Mouse (Mus musculus) embryonic fibroblast, embryonic 13.5 days (primary cell): ENCODE measurements around the gene Treh. TPM values are rescaled to one million over a fixed set of nuclear protein-coding genes. Genes with fewer than 3 reads are reported as not detected.

Experiments used
- H3K27ac ChIP-seq: 2 replicates; pipeline ENCODE4 v1.5.1; 2012; ENCODE audit warnings: low read length, control low read depth, inconsistent platforms; ENCODE audit not compliant: insufficient read depth
- H3K4me1 ChIP-seq: 2 replicates; pipeline ENCODE4 v1.6.1; 2011; ENCODE audit warnings: low read length; ENCODE audit not compliant: control insufficient read depth, insufficient read depth
- H3K4me3 ChIP-seq: 2 replicates; pipeline ENCODE4 v1.5.1; 2011; ENCODE audit warnings: mild to moderate bottlenecking, control low read depth, low read length; ENCODE audit not compliant: insufficient read depth
- CTCF ChIP-seq: IDR thresholded peaks from 2 replicates; pipeline ENCODE4 v1.5.1; 2011; ENCODE audit warnings: mild to moderate bottlenecking, control low read depth, low read length, moderate library complexity, borderline replicate concordance; ENCODE audit not compliant: insufficient read depth
- POLR2A ChIP-seq: IDR thresholded peaks from 2 replicates; pipeline ENCODE4 v1.6.1; 2011; ENCODE audit warnings: low read depth, mild to moderate bottlenecking, control low read depth, low read length, moderate library complexity
- polyA plus RNA-seq: library from polyadenylated mRNA; stranded (reverse); fragments of >200 nt; gene quantifications from 2 replicates; pipeline ENCODE4 v1.2.4, GENCODE M21; 2011; ENCODE audit warnings: low read depth; ENCODE audit not compliant: missing spikeins, insufficient read length

The Treh gene
- polyA plus RNA-seq, 1 experiment, result not detected

- Histone ChIP-seq H3K4me3 (no peak overlapping the region), H3K4me1 (no peaks in the 10 kb centered on the region), H3K27ac (no peak overlapping the region)
- TF ChIP-seq CTCF (no peak), POLR2A (no peak)
These were observed 655 bp upstream of the Treh start for GRCm38 (mm10) chr9:44672291-44672865.

DNA sequence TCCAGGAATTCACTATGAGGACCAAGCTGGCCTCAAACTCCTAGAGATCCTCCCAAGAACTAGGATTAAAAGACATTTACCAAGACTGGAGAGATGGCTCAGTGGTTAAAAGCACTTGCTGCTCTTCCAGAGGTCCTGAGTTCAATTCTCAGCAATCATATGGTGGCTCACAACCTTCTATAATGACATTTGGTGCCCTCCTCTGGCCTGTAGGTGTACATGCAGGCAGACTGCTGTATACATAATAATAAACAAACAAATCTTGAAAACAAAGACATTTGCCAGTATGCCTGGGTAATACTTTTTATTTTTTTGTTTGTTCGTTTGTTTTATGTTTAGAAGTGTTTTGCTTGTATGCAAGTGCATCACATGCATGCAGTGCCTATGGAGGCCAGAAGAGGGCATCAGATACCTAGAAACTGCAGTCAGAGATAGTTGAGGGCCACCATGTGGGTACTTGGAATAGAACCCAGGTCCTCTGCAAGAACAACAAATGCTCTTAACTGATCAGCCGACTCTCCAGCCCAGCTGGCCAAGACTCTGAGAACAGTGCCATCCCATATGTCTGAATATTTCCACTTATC lies 5.3 kb downstream of the Treh start:
- H3K4me1 ChIP-seq, result no peaks in the 10 kb centered on the region
- TF ChIP-seq POLR2A, result no peak
- no peak for TF ChIP-seq CTCF
- H3K4me3 ChIP-seq, result no peak overlapping the region
- no peak overlapping the region for H3K27ac ChIP-seq

DNA sequence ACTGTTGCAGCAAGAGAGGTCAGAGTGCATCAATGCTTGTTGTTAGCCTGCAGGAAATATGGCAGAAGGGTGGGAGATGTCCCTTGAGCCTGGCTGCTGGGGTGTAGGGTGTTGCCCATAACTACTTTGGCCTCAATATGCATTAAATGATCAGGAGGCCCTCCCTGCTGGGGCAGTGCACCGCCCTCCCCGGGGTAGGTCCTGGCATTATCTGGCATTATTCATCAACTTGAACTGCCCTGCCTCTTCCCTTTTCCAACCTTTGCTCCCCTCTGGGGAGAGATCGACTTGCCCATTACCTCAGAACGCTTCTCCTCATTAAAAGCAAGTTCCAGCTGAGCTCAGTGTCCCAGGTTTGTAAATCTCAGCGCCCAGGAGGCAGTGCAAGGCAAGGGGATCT lies 6.5 kb downstream of the Treh start:
- H3K4me1 ChIP-seq, result no peaks in the 10 kb centered on the region
- H3K27ac ChIP-seq, result no peak overlapping the region
- H3K4me3 ChIP-seq, result no peak overlapping the region
- TF ChIP-seq POLR2A (no peak), CTCF (no peak)

GRCm38 (mm10) chr9:44683046-44683445 lies 10.0 kb downstream of the Treh start:
- Histone ChIP-seq H3K4me3 (no peak overlapping the region), H3K4me1 (0 out of 2 replicates have a peak, but pooled peaks cover 2% of the 10 kb centered on the region), H3K27ac (no peak overlapping the region)
- TF ChIP-seq POLR2A (no peak), CTCF (no peak)

DNA sequence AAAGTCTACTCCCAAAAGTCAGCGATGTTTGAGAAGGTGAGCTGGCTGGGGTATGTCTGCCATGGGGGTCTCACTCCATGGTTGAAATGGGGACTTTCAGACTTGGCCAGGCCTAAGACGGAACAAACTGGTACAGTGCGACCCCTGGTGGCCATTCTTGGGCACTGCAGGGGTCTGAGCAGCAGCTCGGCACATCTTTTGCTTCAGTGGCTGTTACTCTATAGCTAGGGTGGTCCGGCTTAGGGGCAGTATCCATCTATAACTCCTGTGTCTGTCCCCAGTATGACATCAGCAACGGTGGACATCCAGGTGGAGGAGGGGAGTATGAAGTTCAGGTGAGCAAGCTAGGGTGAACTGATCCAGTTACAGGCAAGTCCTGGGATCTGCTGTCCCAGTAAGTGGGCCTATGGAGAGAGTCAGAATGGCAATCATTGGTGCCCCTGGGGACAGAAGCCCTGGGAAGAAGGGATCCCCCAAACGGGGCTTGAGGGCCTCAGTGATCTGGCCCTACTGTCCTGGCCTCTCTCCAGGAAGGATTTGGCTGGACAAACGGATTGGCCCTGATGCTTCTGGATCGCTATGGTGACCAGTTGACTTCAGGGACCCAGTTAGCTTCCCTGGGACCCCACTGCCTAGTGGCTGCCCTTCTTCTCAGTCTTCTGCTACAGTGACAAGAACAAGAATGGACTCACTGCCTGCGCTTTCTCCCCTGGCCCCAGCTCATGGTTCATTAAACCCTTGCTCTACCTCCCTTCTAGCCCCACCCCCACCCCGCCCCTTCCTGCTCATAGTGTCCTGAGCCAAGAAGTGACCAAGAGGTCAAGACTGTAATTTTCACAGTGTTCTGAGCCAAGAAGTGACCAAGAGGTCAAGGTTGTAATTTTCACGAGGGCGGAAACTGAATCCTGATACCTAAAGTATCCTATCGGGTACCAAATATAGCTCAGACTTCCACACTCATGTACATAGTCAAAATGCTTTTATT lies 12.6 kb downstream of the Treh start:
- Histone ChIP-seq H3K4me3 (no peak overlapping the region), H3K4me1 (0 out of 2 replicates have a peak, but pooled peaks cover 2% of the 10 kb centered on the region), H3K27ac (no peak overlapping the region)
- TF ChIP-seq POLR2A (no peak), CTCF (peak; percentile 88)

- H3K4me1 ChIP-seq, result 0 out of 2 replicates have a peak, but pooled peaks cover 2% of the 10 kb centered on the region
- no peak for TF ChIP-seq CTCF
- no peak for TF ChIP-seq POLR2A
- H3K27ac ChIP-seq, result no peak overlapping the region
- no peak overlapping the region for H3K4me3 ChIP-seq
These were observed 13.6 kb downstream of the Treh start for GRCm38 (mm10) chr9:44686638-44687037.

GRCm38 (mm10) chr9:44688013-44688412 lies 15.0 kb downstream of the Treh start:
- Histone ChIP-seq H3K4me1 (0 out of 2 replicates have a peak, but pooled peaks cover 2% of the 10 kb centered on the region), H3K4me3 (no peak overlapping the region), H3K27ac (no peak overlapping the region)
- TF ChIP-seq CTCF, result no peak
- no peak for TF ChIP-seq POLR2A

DNA sequence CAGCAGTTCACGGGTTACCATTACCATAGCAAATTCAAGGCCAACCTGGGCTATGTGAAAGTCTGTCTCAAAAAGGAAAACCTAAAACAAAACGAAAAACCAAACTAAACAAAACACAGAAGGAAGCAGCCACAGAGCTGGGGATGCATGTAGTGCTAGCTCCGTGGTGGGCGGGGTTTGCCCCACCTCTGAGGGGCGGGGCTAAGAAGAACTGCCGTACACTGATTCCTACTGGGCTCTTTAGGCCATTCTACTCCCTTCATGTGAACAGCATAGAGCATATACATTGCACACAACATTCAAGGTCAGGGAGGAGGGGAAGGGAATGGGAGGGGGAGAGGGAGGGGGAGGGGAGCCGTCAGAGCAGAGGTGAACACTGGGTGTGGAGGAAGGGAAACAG lies 17.6 kb downstream of the Treh start:
- 0 out of 2 replicates have a peak, but pooled peaks cover 2% of the 10 kb centered on the region for H3K4me1 ChIP-seq
- H3K4me3 ChIP-seq, result no peak overlapping the region
- TF ChIP-seq POLR2A (no peak), CTCF (no peak)
- no peak overlapping the region for H3K27ac ChIP-seq

DNA sequence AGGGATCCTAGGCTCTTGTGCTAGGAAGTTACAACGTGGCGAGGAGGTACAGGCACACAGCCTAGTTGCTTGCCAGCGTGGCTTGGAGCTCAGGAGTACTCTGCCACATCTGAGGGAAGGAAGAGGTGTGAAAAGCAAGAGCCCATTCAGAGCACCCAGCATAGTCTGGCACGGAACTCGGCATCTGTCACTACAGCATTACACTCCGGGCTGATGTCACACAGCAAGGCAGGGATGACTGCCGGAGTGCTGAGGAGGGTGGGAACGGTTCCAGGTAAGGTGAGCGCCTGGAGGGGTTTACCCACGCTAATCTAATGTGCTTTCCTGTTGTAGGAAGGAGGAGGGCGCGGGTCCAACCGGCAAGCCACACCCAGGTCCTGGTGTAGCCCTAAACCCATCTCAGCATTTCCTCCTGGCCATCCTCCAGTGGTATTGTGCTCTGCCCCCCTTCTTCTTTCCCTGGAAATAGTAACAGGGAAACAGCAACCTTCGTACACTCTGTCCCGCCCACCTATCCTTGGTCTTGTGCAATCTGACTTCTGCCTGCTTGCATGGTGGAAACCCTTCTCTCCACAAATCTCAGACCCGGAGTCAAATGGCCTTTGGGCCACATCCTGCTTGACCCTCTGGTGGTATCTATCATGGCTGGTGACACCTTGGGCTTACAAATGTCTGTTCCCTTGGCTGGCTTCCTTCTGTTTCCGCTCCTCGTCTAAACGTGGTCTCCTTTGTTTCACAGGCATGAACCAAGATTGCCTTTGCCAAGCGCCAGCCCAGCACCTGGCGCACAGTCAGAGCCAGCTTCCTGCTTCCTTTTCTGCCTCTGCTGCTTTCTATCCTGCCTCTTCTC lies 18.9 kb downstream of the Treh start:
- TF ChIP-seq POLR2A (no peak), CTCF (no peak)
- H3K27ac ChIP-seq, result no peak overlapping the region
- H3K4me1 ChIP-seq, result no peaks in the 10 kb centered on the region
- no peak overlapping the region for H3K4me3 ChIP-seq

- no peak for TF ChIP-seq CTCF
- no peak for TF ChIP-seq POLR2A
- Histone ChIP-seq H3K4me1 (no peaks in the 10 kb centered on the region), H3K27ac (no peak overlapping the region), H3K4me3 (no peak overlapping the region)
These were observed 20.0 kb downstream of the Treh start for GRCm38 (mm10) chr9:44693071-44693470.
